Mouse (Mus musculus) right cerebral cortex, adult 2 months (tissue): ENCODE data around the gene Pth2.
"Not testable (repeated sequence)": the region's sequence is repeated elsewhere in the genome, so short reads cannot be mapped to it uniquely, and the experiment has no call there.

Experiments
- DNase-seq, 2 experiments: peaks; one replicate each; pipeline ENCODE4 v3.0.0; 2021 to 2022; ENCODE audit warnings: low spot score in 2 of 2

Pth2 gene

DNA sequence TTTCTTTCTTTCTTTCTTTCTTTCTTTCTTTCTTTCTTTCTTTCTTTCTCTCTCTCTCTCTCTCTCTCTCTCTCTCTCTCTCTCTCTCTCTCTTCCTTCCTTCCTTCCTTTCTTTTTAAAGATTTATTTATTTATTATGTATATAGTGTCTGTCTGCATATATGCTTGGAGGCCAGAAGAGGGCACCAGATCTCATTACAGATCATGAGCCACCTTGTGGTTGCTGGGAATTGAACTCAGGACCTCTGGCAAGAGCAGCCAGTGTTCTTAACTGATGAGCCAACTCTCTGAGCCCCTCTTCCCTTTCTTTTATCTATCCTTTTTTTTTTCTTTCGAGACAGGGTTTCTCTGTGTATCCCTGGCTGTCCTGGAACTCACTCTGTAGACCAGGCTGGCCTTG lies 7.0 kb upstream of the Pth2 start:
- DNase-seq = not testable (repeated sequence)

DNA sequence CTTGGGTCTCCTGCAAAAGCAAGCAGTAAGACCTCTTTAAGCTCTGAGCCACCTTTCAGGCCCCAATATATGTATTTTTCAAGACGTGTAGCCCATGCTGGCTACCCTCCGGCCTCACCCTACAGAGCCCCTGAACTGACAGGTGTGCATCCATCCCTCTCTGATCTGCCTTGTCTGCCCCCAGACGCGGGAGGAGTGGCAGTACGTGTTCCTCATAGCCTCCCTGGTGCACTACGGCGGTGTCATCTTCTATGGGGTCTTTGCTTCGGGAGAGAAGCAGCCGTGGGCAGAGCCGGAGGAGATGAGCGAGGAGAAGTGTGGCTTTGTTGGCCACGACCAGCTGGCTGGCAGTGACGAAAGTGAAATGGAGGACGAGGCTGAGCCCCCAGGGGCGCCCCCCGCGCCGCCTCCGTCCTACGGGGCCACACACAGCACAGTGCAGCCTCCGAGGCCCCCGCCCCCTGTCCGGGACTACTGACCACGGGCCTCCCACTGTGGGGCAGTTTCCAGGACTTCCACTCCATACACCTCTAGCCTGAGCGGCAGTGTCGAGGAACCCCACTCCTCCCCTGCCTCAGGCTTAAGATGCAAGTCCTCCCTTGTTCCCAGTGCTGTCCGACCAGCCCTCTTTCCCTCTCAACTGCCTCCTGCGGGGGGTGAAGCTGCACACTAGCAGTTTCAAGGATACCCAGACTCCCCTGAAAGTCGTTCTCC lies 6.1 kb upstream of the Pth2 start:
- DNase-seq = no peak

DNA sequence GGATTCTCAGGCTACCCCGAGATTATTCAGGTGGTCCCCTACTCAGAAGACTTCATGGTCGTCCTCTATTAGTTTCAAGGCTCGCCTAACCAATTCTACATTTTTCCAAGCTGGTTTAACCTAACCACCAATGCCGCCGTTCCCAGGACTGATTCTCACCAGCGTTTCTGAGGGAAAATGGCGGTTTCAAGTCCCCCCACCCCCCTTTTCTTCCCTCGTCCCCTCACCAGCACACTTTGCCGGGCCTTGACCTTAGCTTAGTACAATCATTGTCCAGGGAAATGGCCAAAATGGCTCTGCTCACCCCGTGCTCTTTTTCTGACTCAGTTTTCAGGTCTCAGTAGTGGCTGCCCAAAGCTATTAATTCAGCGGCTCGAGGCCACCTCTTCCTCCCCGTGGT lies 5.4 kb upstream of the Pth2 start:
- no peak for DNase-seq

DNA sequence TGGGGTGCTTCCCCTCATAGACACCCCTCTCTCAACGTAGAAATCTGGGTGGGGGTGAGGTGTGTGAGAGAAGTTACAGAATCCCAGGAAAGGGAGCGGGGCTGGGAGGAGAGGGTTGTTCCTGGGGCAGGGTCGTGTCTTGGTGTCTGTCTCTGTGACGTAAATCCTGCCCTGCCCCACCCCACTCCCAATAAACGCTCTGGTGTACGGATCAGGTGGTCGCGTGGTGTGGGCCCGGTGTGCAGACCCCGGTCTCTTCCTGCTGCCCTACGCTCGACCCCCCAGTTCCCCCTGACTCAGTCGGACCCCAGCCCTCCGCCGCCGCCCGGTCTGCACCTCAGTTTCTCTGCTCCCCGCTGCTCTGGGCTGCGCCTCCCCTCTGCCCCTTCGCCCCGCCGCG lies 4.9 kb upstream of the Pth2 start:
- DNase-seq = no peak

DNA sequence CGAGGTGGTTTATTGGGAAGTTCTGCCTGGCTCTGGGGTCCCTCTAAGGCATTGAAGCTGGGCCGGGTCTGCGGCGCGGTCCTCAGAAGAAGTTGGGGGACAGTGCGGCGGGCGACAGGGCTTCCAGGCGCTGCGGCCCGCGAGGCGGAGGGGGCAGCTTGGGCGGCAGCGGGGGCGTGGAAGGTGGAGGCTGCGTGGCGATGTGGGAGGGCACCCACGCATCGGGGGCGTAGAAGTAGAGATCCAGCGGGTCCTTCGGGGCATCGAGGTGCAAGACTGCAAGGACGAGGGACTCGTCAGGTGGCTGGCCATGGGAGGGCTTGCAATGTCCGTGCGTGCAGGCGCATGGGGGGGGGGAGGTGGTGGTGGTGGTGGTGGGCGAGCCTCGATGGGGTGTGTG lies 4.4 kb upstream of the Pth2 start:
- no peak for DNase-seq

DNA sequence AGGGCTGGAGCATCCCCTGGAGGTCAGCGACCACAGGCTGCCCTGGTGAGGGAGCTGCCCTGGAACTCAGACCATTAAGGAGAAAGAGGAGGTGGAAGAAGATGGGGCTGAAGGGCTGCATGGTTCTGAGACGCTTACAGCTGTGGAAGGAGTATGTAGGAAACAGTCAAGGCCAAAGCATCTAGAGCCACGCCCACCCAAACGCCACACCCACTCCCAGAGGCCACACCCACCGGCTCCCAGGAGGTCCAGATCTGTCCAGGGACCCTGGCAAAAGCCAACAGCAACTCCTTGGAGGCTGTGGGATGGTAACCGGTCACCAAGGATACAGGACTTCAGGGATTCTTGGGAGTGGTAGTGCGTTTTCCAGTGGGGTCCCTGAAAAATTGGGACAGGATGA lies 2.2 kb upstream of the Pth2 start:
- DNase-seq = no peak

DNA sequence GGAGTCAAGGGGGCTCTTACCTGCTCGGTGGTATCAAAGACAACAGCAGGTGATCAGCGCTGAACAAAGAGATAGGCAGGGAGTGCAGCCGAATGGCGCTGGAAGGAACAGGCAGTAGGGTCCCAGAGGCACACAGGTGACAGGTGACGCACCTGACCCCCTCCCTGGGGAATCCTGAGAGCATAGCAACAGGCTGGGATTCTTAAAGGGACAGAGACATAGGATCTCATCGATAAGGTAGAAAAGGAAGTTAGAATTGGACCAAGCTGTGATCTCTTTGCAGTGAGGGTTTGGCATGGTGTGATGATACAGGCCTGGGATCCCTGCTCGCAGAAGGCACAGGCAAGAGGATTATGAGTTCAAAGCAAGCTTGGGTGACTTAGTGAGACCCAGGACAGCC lies 1.3 kb upstream of the Pth2 start, which contains the start of gene Gfy:
Gene Gfy, minus strand, starts transcription at position 101 of the 400 bp plus-strand sequence.
- no peak for DNase-seq

DNA sequence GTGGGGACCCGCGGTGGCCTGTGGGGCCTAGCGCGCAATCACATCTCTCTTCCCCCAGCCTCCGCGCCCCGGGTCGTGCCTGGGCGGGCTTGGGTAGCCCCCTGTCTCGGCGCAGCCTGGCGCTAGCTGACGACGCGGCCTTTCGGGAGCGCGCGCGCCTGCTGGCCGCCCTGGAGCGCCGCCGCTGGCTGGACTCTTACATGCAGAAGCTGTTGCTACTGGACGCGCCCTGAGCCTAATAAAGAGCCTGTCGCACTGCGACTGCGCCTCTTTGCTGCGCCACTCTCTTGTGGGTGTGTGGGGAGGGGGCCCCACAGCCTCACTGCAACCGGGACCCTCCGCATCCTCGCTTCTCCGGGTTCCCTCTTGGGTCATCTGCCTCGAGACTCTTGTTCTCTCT lies 745 bp downstream of the Pth2 start:
- no peak for DNase-seq

DNA sequence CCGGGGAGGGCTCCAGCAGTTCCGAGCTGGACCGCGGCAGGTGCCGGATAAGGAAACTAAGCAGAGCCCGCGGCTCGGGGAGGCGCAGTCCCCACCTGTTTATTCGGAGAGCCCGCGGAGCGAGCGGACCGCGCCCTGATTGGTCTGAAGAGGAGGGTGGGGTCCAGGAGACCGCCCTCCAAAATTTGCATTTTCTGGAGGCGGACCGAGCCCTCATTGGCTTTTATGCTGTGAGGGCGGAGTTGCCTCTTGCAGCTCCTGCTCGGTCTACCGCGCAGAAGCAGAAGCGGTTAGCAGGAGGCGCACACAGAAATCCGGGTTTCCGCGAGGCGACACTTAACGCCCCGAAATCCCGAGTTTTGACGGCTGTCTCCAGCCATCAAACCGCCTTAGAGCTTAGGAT lies 1.4 kb downstream of the Pth2 start:
- DNase-seq = peak; percentile 85 to 89

DNA sequence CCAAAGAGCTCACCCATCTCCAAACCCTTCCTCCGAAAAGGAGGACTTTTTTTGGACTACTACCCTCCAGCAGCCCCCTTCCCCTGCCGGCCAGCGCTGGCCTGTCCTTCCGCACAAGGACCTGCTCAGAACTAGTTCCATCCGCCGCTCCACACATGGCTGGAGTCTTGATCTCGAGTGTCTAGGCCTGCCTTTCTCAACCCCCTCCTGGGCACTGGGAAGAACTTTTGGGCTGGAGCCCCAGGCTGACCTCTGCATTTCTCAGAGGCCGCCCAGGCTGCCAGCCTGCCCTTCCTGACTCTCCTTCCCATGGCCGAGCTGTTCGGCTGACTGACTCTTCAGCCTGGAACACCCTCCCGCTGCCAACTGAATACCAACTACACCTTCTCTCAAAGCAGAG lies 1.8 kb downstream of the Pth2 start:
- no peak for DNase-seq

DNA sequence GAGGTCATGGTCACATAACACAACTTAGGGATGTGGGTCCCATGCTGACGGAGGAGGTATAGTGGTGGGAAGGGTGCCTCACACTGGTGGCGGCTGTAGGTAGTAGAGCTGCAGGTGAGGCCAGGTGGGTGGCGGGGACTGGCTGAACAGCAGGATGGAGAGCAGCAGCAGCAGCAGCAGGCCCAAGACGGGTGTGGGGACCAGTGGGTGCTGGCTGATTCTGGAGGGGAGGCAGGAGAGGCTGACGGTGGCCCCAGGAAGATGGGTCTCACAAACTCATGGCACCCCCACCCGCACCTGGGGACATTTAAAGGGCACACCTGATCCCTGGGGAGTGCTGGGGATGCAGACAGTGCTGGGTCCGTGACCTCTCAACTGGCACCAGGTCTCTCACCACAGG lies 2.9 kb downstream of the Pth2 start:
- DNase-seq = no peak

DNA sequence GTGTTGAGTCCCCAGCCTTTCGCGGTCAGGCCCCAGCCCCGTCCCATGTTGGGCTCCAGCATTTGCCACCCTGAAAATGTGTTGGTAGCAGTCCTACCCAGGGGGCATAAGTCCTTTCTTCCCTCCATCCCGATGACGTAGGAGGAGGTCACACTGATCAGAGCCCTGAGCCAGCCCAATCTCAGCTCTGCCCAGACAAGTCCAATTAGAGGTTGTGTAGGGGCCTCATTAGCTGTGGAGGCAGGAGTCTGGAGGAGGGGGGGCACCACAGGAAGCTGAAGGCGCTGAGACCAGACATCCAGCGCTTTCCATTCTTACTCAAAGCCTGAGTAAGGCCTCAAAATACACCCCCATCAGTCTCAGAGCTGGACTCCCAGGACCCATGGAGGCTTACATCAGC lies 5.1 kb downstream of the Pth2 start:
- no peak for DNase-seq

DNA sequence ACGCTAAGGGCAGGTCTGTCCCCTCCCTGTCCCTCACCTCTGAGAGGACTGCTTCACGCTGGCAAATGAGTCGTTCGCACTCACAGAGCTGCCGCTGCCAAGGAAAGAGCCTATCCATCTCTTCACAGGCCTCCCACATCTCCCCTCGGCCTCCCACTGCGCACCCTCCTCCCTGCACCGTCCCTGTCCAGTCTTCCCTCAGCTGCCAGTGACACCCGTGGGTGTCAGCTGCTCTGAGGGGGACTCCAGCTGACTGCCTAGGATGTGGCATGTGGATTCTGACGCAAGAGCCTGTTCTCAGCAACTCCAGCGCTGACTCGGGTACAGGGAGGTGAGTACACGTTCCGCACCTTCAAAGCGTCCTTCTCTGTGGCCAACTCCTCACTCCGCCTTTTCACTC lies 8.8 kb downstream of the Pth2 start:
- peak in 1 of 2 experiments; percentile 57 for DNase-seq

DNA sequence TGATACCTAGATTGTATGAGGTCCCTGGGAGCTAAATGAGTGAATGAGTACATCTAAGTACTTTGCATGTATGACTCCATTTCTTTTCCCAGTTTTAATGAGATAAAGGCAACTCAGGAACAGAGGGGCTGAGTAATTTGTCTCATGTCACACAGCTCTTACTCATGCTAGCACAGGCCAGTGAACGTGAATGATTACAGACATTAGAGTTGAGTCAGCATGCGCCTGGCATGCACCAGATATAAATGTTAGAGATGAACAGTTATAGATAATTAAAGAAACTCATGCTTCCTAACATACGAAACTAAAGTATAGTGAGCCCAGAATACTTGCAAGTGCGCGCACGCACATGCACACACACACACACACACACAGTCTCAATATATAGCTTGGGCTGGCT lies 9.4 kb downstream of the Pth2 start:
- no peak for DNase-seq

DNA sequence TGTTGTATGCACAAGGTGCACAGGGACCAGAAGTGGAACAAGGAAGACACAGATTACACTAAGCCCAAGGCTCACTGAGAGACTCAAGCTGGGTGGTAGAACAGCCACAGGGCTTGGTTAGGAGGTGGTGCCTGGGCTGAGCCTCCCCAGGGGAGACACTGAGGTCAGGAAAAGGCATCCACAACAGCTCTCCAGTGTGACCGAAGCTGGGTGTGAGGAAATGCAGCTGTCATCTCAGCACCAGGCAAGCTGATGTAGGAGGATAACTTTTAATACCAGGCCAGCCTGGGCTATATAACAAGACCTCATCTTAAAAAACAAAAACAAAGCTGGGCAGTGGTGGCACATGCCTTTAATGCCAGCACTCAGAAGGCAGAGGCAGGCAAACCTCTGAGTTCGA lies 10.4 kb downstream of the Pth2 start:
- no peak for DNase-seq

DNA sequence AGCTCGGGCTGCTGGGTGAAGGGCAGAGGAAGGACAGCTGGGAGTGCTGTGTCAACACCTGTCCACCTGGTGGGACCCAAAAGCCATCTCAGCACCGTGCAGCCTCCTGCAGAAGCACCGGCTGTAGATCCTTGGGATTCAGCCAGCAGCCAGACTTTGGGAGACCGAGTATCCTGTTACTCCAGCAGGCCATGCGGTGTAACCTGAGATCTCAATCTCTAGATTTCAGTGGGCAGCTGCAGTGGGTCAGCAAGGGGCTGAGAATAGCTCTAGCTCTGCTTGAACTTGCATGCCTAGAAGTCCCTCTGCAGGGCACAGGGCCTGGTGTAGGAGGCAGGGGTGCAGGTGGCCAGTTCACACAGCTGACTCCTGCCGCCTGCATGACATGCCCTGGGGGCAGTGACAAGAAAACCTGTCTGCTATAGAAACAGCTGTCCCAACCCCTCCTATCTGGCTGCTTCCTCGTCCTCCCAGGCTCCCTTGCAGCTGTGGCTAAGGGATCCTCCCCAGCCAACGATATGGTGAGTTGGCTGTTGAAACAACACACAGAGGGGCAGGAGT lies 11.1 kb downstream of the Pth2 start:
- DNase-seq = no peak

DNA sequence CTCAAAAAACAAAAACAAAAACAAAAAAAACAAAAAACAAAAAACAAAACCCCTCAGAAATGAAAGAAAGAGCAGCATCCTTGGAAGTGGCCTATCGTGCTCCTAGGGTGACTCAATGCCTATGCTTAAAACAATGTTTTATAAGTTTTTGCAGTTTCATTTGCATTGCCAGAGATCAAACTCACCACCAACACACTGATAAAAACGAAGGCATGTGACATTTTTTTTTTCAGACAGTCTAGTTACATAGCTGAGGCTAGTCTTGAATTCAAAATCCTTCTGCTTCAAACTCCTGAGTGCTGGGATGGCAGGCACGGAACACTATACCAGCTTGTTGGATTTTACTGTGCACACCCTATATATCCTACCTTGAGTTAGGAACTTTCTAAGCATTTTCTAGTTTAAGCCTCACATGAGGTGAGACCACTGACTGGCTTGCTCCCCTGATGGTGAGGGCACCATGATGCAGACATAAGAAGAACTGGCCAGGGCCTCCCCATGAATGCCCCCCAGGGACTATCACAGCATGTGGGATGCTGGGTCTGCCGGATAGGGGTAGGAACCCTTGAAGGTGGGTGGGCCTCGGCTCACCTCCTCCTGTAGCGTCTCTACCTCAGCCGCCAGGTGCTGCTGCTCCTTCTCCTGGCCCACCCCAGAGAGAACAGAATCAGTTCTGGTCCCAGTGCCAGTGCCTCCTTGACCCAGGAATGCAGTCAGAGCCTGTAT lies 12.0 kb downstream of the Pth2 start:
- DNase-seq = no peak

DNA sequence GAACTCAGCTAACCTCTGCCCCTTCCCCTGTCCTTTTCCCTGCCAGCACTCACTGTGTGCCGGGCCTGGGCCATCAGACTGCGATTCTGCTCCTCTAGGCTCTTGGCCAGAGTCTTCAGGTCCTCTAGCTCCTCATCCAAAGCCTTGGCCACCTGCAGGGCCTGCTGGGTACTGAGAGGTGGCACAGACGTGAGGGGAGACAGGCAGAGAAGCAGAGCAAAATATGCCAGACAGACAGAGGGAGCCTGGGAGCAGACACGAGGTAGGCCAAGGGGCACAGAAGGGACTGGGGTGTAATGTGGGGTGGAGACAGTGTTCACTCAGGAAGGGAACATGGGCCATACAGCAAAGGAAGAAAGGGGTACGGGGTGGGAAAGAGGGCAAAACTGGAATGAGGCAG lies 12.6 kb downstream of the Pth2 start:
- DNase-seq = no peak

DNA sequence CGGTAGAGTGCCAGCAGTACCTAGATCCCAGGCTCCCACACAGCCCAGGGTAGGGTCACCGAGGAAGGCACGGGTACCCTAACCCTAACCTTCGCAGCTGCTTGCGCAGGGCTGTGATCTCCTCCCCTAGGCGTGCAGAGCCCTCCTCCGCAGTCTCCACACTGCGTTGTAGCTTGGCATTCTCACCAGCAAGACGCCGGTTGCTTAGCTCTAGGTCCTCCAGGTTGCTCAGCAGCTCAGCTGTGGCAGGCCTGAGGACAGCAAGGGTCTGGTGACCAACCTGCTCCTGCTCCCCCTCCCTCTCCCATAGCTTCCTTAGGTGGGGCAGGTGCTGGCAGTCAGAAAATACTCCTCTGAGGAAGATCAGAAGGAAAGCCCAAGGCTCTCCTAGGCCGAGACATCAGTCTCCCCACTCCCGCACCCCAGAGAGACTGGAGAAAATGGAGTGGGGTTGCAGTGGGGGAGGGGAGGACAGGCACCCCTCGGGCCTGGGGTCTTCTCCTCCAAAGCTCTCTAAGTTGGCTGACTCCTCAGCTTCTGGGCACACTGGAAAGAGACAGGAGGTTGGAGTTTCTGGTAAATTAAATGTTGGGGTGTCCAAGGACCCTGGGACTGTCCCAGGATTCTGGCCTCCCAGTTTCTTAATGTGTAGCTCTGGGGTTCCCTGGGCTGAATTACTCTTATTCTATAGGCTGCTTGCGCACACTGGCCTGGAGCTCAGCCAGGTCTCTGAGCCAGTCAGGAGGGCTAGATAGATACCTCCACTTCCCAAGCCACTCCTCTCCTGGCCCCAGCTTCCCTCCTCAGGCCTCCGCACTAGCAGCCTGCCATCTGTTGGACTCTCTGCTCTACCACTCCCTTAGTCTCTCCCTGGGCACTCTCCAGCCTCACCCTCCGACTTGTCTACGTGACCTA lies 13.3 kb downstream of the Pth2 start:
- no peak for DNase-seq

DNA sequence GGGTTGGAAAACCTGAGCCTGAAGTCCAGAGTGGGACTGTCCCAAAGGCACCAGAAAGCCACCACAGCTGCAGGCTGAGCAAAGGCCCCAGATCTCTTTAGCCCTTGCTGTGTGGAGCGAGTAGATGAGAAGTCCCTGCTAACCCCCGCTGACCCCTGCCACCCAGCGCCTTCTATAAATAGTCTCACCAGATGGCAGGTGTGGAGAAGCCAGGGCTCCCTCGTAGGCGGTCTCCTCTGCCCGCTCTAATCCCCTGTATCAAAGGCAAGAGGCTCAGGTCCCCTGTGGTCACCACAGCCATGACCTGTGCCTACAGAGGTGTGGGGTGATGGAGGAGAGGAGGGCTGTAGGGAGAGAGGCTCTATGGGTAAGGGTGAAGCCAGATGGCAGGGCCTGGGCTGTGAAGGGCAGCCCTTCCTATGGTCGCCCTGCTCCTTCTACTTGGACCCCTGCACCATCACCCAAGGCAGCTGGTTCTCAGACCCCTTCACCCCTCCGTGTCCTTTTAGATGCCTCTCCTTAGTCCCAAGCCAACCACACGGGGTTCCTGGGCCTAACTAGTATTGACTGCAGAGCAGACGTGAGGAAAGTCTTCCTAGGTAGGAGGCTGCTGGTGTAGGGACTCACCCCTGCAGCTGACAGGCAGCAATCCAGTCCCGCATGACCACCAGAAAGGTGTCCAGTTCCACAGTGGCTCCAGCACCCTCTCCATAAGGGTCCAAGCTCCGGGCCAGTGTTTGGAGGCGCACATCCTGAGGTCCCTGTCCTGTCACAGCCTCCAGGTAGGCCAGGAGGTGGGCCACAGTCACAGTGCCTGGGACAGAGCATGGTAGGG lies 14.8 kb downstream of the Pth2 start:
- DNase-seq = no peak

DNA sequence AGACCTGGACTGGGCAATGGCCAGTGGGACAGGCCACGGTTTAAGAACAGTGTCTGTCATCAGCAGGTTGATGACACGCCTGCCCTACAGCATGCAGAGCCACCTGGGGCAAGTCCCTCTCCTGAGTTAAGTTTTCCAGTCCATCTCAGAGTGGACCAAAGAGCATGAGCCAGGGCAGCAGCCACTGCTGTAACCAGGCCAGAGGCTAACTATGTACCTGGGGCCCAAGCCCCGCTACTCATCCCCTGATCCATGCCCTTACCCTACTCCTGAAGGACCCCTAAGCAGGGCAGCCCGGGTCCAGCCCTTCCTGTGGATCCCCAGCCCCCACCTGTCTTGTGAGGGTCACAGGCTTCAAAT lies 15.4 kb downstream of the Pth2 start:
- no peak for DNase-seq
